20 mouse cellular contexts compared by ENCODE assay signal in genomic region chr5:71548079-71548478, GRCm38 (mm10). TPM values are rescaled to one million over a fixed set of nuclear protein-coding genes. Genes with fewer than 3 reads are reported as not detected.
"Had no signal": no experiment of that assay in that cellular context is flagged by ENCODE, and none has a peak within 500 bp of the region (broad histone marks: within the 10 kb centered on the region; RNA-seq: fewer than 3 reads in every experiment).

Gene Cox7b2, minus strand, starts transcription at chr5:71548205.

- H3K27me3 ChIP-seq: megakaryocyte, embryonic 14.5 days; midbrain, embryonic 13.5 days; midbrain, embryonic 15.5 days; neural tube, embryonic 12.5 days; stomach, embryonic 15.5 days had no signal

- H3K4me1 ChIP-seq: megakaryocyte, embryonic 14.5 days; midbrain, embryonic 13.5 days; midbrain, embryonic 15.5 days; neural tube, embryonic 12.5 days; stomach, embryonic 15.5 days had no signal

- DNase-seq: lung, adult 18-20 months; lung, embryonic 14.5 days; lung, postnatal 14 days; lung, postnatal 36 days; right cerebral cortex, postnatal 14 days; thymus, adult 2 months; thymus, postnatal 25 days; thymus, postnatal 4 days had no signal

- ATAC-seq: midbrain, embryonic 13.5 days; midbrain, embryonic 15.5 days had no signal

- H3K9ac ChIP-seq: lung, embryonic 14.5 days; midbrain, embryonic 13.5 days; midbrain, embryonic 15.5 days; neural tube, embryonic 12.5 days; stomach, embryonic 15.5 days had no signal

- H3K4me2 ChIP-seq: lung, embryonic 14.5 days; midbrain, embryonic 11.5 days; midbrain, embryonic 13.5 days; midbrain, embryonic 15.5 days; neural tube, embryonic 12.5 days; stomach, embryonic 15.5 days had no signal

- H3K9me3 ChIP-seq: midbrain, embryonic 13.5 days; midbrain, embryonic 15.5 days; neural tube, embryonic 12.5 days; stomach, embryonic 15.5 days had no signal

- H3K36me3 ChIP-seq: midbrain, embryonic 13.5 days; midbrain, embryonic 15.5 days; neural tube, embryonic 12.5 days; stomach, embryonic 15.5 days had no signal

- H3K4me3 ChIP-seq: megakaryocyte, embryonic 14.5 days; midbrain, embryonic 13.5 days; midbrain, embryonic 15.5 days; neural tube, embryonic 12.5 days; stomach, embryonic 15.5 days had no signal

- H3K27ac ChIP-seq: macrophage; midbrain, embryonic 13.5 days; midbrain, embryonic 15.5 days; neural tube, embryonic 12.5 days; stomach, embryonic 15.5 days; stomach, postnatal 0 days had no signal

RNA-seq across cellular contexts. Expression of gene Cox7b2, which starts in this region (rescaled TPM):
- polyA plus RNA-seq: liver, embryonic 16.5 days; lung, embryonic 14.5 days; macrophage; neural tube, embryonic 12.5 days; neural tube, embryonic 14.5 days; spleen, adult 2 months; stomach, embryonic 15.5 days; thymus, adult 2 months; urinary bladder, adult 2 months had no signal
